Mouse (Mus musculus) hindbrain, embryonic 15.5 days (tissue): ENCODE results near the gene BC067074. TPM values are rescaled to one million over a fixed set of nuclear protein-coding genes. Genes with fewer than 3 reads are reported as not detected.

Experiments
- ATAC-seq: fragments of 200-750 bp; cut with Nextera tagmentation; 2 replicates; pipeline ENCODE4 v1.8.0; 2017; ENCODE audit warnings: low read depth, moderate number of reproducible peaks, moderate TSS enrichment; ENCODE audit not compliant: low FRiP score
- H3K27ac ChIP-seq: fragments of 300-500 bp; sonication (generic); replicated peaks from 2 replicates; pipeline ENCODE4 v1.5.1; 2015; ENCODE audit warnings: mild to moderate bottlenecking, inconsistent platforms
- H3K27me3 ChIP-seq: fragments of 300-500 bp; sonication (generic); 2 replicates; pipeline ENCODE4 v1.6.1; 2015; ENCODE audit warnings: control low read depth, inconsistent platforms
- H3K36me3 ChIP-seq: fragments of 300-500 bp; sonication (generic); 2 replicates; pipeline ENCODE4 v1.6.1; 2015; ENCODE audit warnings: control low read depth, inconsistent platforms
- H3K4me1 ChIP-seq: fragments of 300-500 bp; sonication (generic); replicated peaks from 2 replicates; pipeline ENCODE4 v1.6.1; 2015; ENCODE audit warnings: control low read depth, inconsistent platforms
- H3K4me2 ChIP-seq: fragments of 300-500 bp; sonication (generic); 2 replicates; pipeline ENCODE4 v1.6.1; 2015; ENCODE audit warnings: moderate library complexity, mild to moderate bottlenecking, inconsistent platforms
- H3K4me3 ChIP-seq: fragments of 300-500 bp; sonication (generic); 2 replicates; pipeline ENCODE4 v1.5.1; 2015; ENCODE audit warnings: mild to moderate bottlenecking, inconsistent platforms
- H3K9ac ChIP-seq: fragments of 300-500 bp; sonication (generic); 2 replicates; pipeline ENCODE4 v1.6.1; 2015; ENCODE audit warnings: inconsistent platforms
- H3K9me3 ChIP-seq: fragments of 300-500 bp; sonication (generic); 2 replicates; pipeline ENCODE4 v1.6.1; 2016; ENCODE audit warnings: control low read depth, inconsistent platforms
- WGBS: fragments of 180-500 bp; shearing (Covaris S2); methylation state at CpG from one replicate; pipeline ENCODE4 v1.1.7; 2015; 5-methylcytosine and 5-hydroxymethylcytosine counted together
- polyA plus RNA-seq: library from polyadenylated mRNA; unstranded; fragments of >200 nt; fragmentation: Nextera tagmentation; extraction: Ambion mirVana; gene quantifications from 2 replicates; pipeline ENCODE4 v1.2.1, GENCODE M21; 2015

The BC067074 gene
- polyA plus RNA-seq, 1 experiment from 2014 or later, result 1.1 TPM

- ATAC-seq, result no peak
- no peak overlapping the region for H3K4me2 ChIP-seq
- H3K27me3 ChIP-seq, result peaks cover 6% of the 10 kb centered on the region
- no peaks in the 10 kb centered on the region for H3K4me1 ChIP-seq
- H3K4me3 ChIP-seq, result no peak overlapping the region
- 87% methylated on average over 7 of the region's 7 CpGs for WGBS
- H3K9ac ChIP-seq, result no peak overlapping the region
- H3K27ac ChIP-seq, result no peak overlapping the region
- no peaks in the 10 kb centered on the region for H3K9me3 ChIP-seq
- H3K36me3 ChIP-seq, result no peaks in the 10 kb centered on the region
Measured at GRCm38 (mm10) chr13:113287141-113287540, 5.8 kb upstream of the BC067074 start.

GRCm38 (mm10) chr13:113288210-113289197, 4.5 kb upstream of the BC067074 start:
- H3K9me3 ChIP-seq, result no peaks in the 10 kb centered on the region
- H3K27ac ChIP-seq, result no peak overlapping the region; the same call in 1 of the 2 replicates
- no peaks in the 10 kb centered on the region for H3K36me3 ChIP-seq
- H3K4me2 ChIP-seq, result no peak overlapping the region
- no peak overlapping the region for H3K9ac ChIP-seq
- 85% methylated on average over 7 of the region's 7 CpGs for WGBS
- peaks cover 10% of the 10 kb centered on the region; the same call in 1 of the 2 replicates for H3K4me1 ChIP-seq
- H3K4me3 ChIP-seq, result no peak overlapping the region
- no peak for ATAC-seq
- peaks cover 10% of the 10 kb centered on the region for H3K27me3 ChIP-seq

GRCm38 (mm10) chr13:113289760-113290159, 3.2 kb upstream of the BC067074 start:
- 49% methylated on average over 4 of the region's 4 CpGs for WGBS
- Histone ChIP-seq H3K4me2 (no peak overlapping the region), H3K36me3 (no peaks in the 10 kb centered on the region), H3K9me3 (no peaks in the 10 kb centered on the region), H3K27ac (0 out of 2 replicates have a peak overlapping the region, but pooled peaks have one; percentile 26), H3K9ac (no peak overlapping the region), H3K4me1 (peaks cover 10% of the 10 kb centered on the region; the same call in 1 of the 2 replicates), H3K27me3 (peaks cover 18% of the 10 kb centered on the region), H3K4me3 (no peak overlapping the region)
- ATAC-seq, result no peak

- no peak for ATAC-seq
- peaks cover 10% of the 10 kb centered on the region; the same call in 1 of the 2 replicates for H3K4me1 ChIP-seq
- 79% methylated on average over 8 of the region's 8 CpGs for WGBS
- no peak overlapping the region for H3K4me2 ChIP-seq
- peaks cover 20% of the 10 kb centered on the region for H3K27me3 ChIP-seq
- no peaks in the 10 kb centered on the region for H3K36me3 ChIP-seq
- no peak overlapping the region for H3K9ac ChIP-seq
- H3K4me3 ChIP-seq, result no peak overlapping the region
- no peak overlapping the region for H3K27ac ChIP-seq
- no peaks in the 10 kb centered on the region for H3K9me3 ChIP-seq
Measured at GRCm38 (mm10) chr13:113292001-113292400, 958 bp upstream of the BC067074 start.

- Histone ChIP-seq H3K27ac (no peak overlapping the region), H3K4me1 (peaks cover 10% of the 10 kb centered on the region; the same call in 1 of the 2 replicates), H3K36me3 (no peaks in the 10 kb centered on the region), H3K9ac (no peak overlapping the region; the same call in 1 of the 2 replicates), H3K4me3 (peak overlapping the region; percentile 56), H3K27me3 (peaks cover 20% of the 10 kb centered on the region), H3K9me3 (no peaks in the 10 kb centered on the region), H3K4me2 (peak overlapping the region; percentile 93)
- no peak for ATAC-seq
- WGBS, result 65% methylated on average over 11 of the region's 11 CpGs
Measured at GRCm38 (mm10) chr13:113293707-113294432, 911 bp downstream of the BC067074 start.

GRCm38 (mm10) chr13:113295817-113296485, 3.0 kb downstream of the BC067074 start:
- 81% methylated on average over 10 of the region's 10 CpGs for WGBS
- H3K4me2 ChIP-seq, result no peak overlapping the region
- H3K4me1 ChIP-seq, result peaks cover 10% of the 10 kb centered on the region; the same call in 1 of the 2 replicates
- H3K27ac ChIP-seq, result no peak overlapping the region
- no peaks in the 10 kb centered on the region for H3K36me3 ChIP-seq
- no peak overlapping the region for H3K9ac ChIP-seq
- peaks cover 20% of the 10 kb centered on the region for H3K27me3 ChIP-seq
- no peak overlapping the region for H3K4me3 ChIP-seq
- H3K9me3 ChIP-seq, result no peaks in the 10 kb centered on the region
- no peak for ATAC-seq

GRCm38 (mm10) chr13:113306581-113306980, 13.6 kb downstream of the BC067074 start:
- Histone ChIP-seq H3K9ac (no peak overlapping the region), H3K27me3 (no peaks in the 10 kb centered on the region), H3K4me2 (no peak overlapping the region), H3K9me3 (no peaks in the 10 kb centered on the region), H3K4me3 (no peak overlapping the region), H3K27ac (no peak overlapping the region), H3K36me3 (no peaks in the 10 kb centered on the region), H3K4me1 (no peaks in the 10 kb centered on the region)
- ATAC-seq, result no peak
- WGBS, result 91% methylated on average over 4 of the region's 4 CpGs

- Histone ChIP-seq H3K27ac (no peak overlapping the region), H3K4me3 (no peak overlapping the region), H3K4me2 (no peak overlapping the region), H3K9me3 (no peaks in the 10 kb centered on the region), H3K36me3 (no peaks in the 10 kb centered on the region), H3K4me1 (no peaks in the 10 kb centered on the region), H3K27me3 (no peaks in the 10 kb centered on the region), H3K9ac (no peak overlapping the region)
- 90% methylated on average over 5 of the region's 5 CpGs for WGBS
- no peak for ATAC-seq
Measured at GRCm38 (mm10) chr13:113319588-113319987, 26.6 kb downstream of the BC067074 start.

GRCm38 (mm10) chr13:113321972-113322371, 29.0 kb downstream of the BC067074 start:
- H3K27ac ChIP-seq, result no peak overlapping the region
- 19% methylated on average over 6 of the region's 6 CpGs for WGBS
- 0 out of 2 replicates have a peak, but pooled peaks have one; percentile 61 for ATAC-seq
- no peaks in the 10 kb centered on the region for H3K9me3 ChIP-seq
- no peak overlapping the region for H3K4me3 ChIP-seq
- no peaks in the 10 kb centered on the region for H3K27me3 ChIP-seq
- H3K9ac ChIP-seq, result no peak overlapping the region
- no peaks in the 10 kb centered on the region for H3K36me3 ChIP-seq
- no peaks in the 10 kb centered on the region for H3K4me1 ChIP-seq
- H3K4me2 ChIP-seq, result no peak overlapping the region

- H3K27me3 ChIP-seq, result no peaks in the 10 kb centered on the region
- no peak for ATAC-seq
- no peak overlapping the region for H3K4me2 ChIP-seq
- no peaks in the 10 kb centered on the region for H3K4me1 ChIP-seq
- H3K27ac ChIP-seq, result no peak overlapping the region
- no peak overlapping the region for H3K9ac ChIP-seq
- H3K4me3 ChIP-seq, result no peak overlapping the region
- H3K9me3 ChIP-seq, result no peaks in the 10 kb centered on the region
- H3K36me3 ChIP-seq, result no peaks in the 10 kb centered on the region
- WGBS, result 68% methylated on average over 3 of the region's 3 CpGs
Measured at GRCm38 (mm10) chr13:113324241-113324640, 31.3 kb downstream of the BC067074 start.

GRCm38 (mm10) chr13:113325678-113326077, 32.7 kb downstream of the BC067074 start:
- no peak overlapping the region for H3K27ac ChIP-seq
- H3K4me1 ChIP-seq, result no peaks in the 10 kb centered on the region
- H3K9ac ChIP-seq, result no peak overlapping the region
- H3K36me3 ChIP-seq, result no peaks in the 10 kb centered on the region
- WGBS, result 81% methylated on average over 3 of the region's 3 CpGs
- no peak overlapping the region for H3K4me2 ChIP-seq
- H3K4me3 ChIP-seq, result no peak overlapping the region
- no peaks in the 10 kb centered on the region for H3K27me3 ChIP-seq
- no peak for ATAC-seq
- no peaks in the 10 kb centered on the region for H3K9me3 ChIP-seq
